Mouse (Mus musculus): ENCODE measurements around the gene Vangl2. TPM values are rescaled to one million over a fixed set of nuclear protein-coding genes. Genes with fewer than 3 reads are reported as not detected.
"Not testable (repeated sequence)": the region's sequence is repeated elsewhere in the genome, so short reads cannot be mapped to it uniquely, and the experiment has no call there.

The Vangl2 gene
- polyA plus RNA-seq, 1 experiment from 2014 or later = 7.5 TPM

- WGBS = 59% methylated on average over 3 of the region's 3 CpGs
- H3K36me3 ChIP-seq (ENCODE audit: control insufficient read depth, insufficient read depth) = no peaks in the 10 kb centered on the region
- ATAC-seq (replicated peaks; ENCODE audit: extremely low read depth, insufficient read depth, low FRiP score) = no peak
- H3K27me3 ChIP-seq (ENCODE audit: control insufficient read depth, insufficient read depth, low read length) = no peaks in the 10 kb centered on the region
- no peaks in the 10 kb centered on the region for H3K4me1 ChIP-seq (ENCODE audit: control insufficient read depth, insufficient read depth, low read length)
- H3K27ac ChIP-seq (ENCODE audit: low read length) = no peak overlapping the region
- H3K4me3 ChIP-seq (ENCODE audit: low read length) = no peak overlapping the region
- H3K9me3 ChIP-seq (replicated peaks; ENCODE audit: control insufficient read depth, low read length) = 0 out of 2 replicates have a peak, but pooled peaks cover 2% of the 10 kb centered on the region
- H3K4me2 ChIP-seq (ENCODE audit: low read depth, low read length) = no peak overlapping the region
- H3K9ac ChIP-seq (ENCODE audit: low read length) = no peak overlapping the region
Measured at GRCm38 (mm10) chr1:171983372-171984001, 44.8 kb downstream of the Vangl2 start.

DNA sequence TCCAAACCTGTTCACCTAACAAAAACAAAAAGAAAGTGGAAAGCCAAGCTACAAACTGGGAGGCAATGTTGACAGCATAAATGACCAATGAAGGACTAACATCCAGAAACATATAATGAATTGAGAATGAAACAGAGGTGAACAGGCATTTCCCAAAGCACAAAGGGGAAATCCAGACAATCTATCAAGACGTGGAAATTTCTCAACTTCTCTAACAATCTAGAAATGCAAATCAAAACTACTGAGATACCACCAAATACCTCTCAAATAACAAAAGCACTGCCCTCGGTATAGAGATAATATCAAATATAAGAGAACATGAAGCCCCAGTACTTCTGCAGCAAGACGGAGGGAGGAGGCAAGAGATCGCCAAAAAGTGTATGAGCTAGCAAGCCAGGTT is 45.5 kb downstream of the Vangl2 start:
- 0 out of 2 replicates have a peak, but pooled peaks cover 2% of the 10 kb centered on the region for H3K9me3 ChIP-seq (replicated peaks; ENCODE audit: control insufficient read depth, low read length)
- H3K9ac ChIP-seq (ENCODE audit: low read length) = no peak overlapping the region
- H3K4me2 ChIP-seq (ENCODE audit: low read depth, low read length) = no peak overlapping the region
- WGBS = 65% methylated on average over 4 of the region's 4 CpGs
- H3K36me3 ChIP-seq (ENCODE audit: control insufficient read depth, insufficient read depth) = no peaks in the 10 kb centered on the region
- no peak for ATAC-seq (replicated peaks; ENCODE audit: extremely low read depth, insufficient read depth, low FRiP score)
- no peak overlapping the region for H3K27ac ChIP-seq (ENCODE audit: low read length)
- H3K4me3 ChIP-seq (ENCODE audit: low read length) = no peak overlapping the region
- no peaks in the 10 kb centered on the region for H3K27me3 ChIP-seq (ENCODE audit: control insufficient read depth, insufficient read depth, low read length)
- no peaks in the 10 kb centered on the region for H3K4me1 ChIP-seq (ENCODE audit: control insufficient read depth, insufficient read depth, low read length)

DNA sequence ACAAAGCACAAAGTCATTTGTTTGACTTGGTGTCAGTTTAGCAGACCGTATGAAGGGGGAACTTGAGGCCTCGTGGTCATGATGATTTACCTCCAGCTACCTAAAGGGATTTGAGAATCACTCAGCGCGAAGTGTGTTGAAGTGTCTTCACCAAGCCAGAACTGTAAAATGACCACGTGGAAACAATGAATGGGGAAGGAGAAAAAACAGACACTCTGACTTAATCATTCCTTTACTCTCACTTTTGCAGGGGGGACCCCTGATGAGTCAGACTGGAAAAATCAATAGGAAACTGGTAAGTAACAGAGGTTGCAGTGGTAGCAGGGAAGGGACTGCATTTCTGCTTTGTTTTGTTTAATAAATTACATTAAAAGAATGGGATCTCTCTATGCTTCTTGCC is 46.1 kb downstream of the Vangl2 start:
- ATAC-seq (replicated peaks; ENCODE audit: extremely low read depth, insufficient read depth, low FRiP score) = no peak
- no peaks in the 10 kb centered on the region for H3K36me3 ChIP-seq (ENCODE audit: control insufficient read depth, insufficient read depth)
- H3K4me3 ChIP-seq (ENCODE audit: low read length) = no peak overlapping the region
- H3K9ac ChIP-seq (ENCODE audit: low read length) = no peak overlapping the region
- no peak overlapping the region for H3K27ac ChIP-seq (ENCODE audit: low read length)
- H3K4me1 ChIP-seq (ENCODE audit: control insufficient read depth, insufficient read depth, low read length) = no peaks in the 10 kb centered on the region
- 0 out of 2 replicates have a peak, but pooled peaks cover under 1% of the 10 kb centered on the region for H3K9me3 ChIP-seq (replicated peaks; ENCODE audit: control insufficient read depth, low read length)
- 51% methylated on average over 5 of the region's 5 CpGs for WGBS
- H3K4me2 ChIP-seq (ENCODE audit: low read depth, low read length) = no peak overlapping the region
- no peaks in the 10 kb centered on the region for H3K27me3 ChIP-seq (ENCODE audit: control insufficient read depth, insufficient read depth, low read length)

- 93% methylated on average over 13 of the region's 13 CpGs for WGBS
- Histone ChIP-seq H3K4me3 (ENCODE audit: low read length) (no peak overlapping the region), H3K36me3 (ENCODE audit: control insufficient read depth, insufficient read depth) (no peaks in the 10 kb centered on the region), H3K4me1 (ENCODE audit: control insufficient read depth, insufficient read depth, low read length) (no peaks in the 10 kb centered on the region), H3K27me3 (ENCODE audit: control insufficient read depth, insufficient read depth, low read length) (no peaks in the 10 kb centered on the region), H3K9me3 (replicated peaks; ENCODE audit: control insufficient read depth, low read length) (no peaks in the 10 kb centered on the region), H3K27ac (ENCODE audit: low read length) (no peak overlapping the region), H3K9ac (ENCODE audit: low read length) (no peak overlapping the region), H3K4me2 (ENCODE audit: low read depth, low read length) (no peak overlapping the region)
- ATAC-seq (replicated peaks; ENCODE audit: extremely low read depth, insufficient read depth, low FRiP score) = no peak
Measured at GRCm38 (mm10) chr1:171979969-171980730, 48.1 kb downstream of the Vangl2 start.

- H3K4me1 ChIP-seq (ENCODE audit: control insufficient read depth, insufficient read depth, low read length) = no peaks in the 10 kb centered on the region
- no peaks in the 10 kb centered on the region for H3K9me3 ChIP-seq (replicated peaks; ENCODE audit: control insufficient read depth, low read length)
- no peaks in the 10 kb centered on the region for H3K36me3 ChIP-seq (ENCODE audit: control insufficient read depth, insufficient read depth)
- H3K4me2 ChIP-seq (ENCODE audit: low read depth, low read length) = no peak overlapping the region
- no peak overlapping the region for H3K4me3 ChIP-seq (ENCODE audit: low read length)
- ATAC-seq (replicated peaks; ENCODE audit: extremely low read depth, insufficient read depth, low FRiP score) = no peak
- H3K27me3 ChIP-seq (ENCODE audit: control insufficient read depth, insufficient read depth, low read length) = no peaks in the 10 kb centered on the region
- no peak overlapping the region for H3K27ac ChIP-seq (ENCODE audit: low read length)
- 71% methylated on average over 2 of the region's 2 CpGs for WGBS
- no peak overlapping the region for H3K9ac ChIP-seq (ENCODE audit: low read length)
Measured at GRCm38 (mm10) chr1:171977891-171978290, 50.4 kb downstream of the Vangl2 start.

DNA sequence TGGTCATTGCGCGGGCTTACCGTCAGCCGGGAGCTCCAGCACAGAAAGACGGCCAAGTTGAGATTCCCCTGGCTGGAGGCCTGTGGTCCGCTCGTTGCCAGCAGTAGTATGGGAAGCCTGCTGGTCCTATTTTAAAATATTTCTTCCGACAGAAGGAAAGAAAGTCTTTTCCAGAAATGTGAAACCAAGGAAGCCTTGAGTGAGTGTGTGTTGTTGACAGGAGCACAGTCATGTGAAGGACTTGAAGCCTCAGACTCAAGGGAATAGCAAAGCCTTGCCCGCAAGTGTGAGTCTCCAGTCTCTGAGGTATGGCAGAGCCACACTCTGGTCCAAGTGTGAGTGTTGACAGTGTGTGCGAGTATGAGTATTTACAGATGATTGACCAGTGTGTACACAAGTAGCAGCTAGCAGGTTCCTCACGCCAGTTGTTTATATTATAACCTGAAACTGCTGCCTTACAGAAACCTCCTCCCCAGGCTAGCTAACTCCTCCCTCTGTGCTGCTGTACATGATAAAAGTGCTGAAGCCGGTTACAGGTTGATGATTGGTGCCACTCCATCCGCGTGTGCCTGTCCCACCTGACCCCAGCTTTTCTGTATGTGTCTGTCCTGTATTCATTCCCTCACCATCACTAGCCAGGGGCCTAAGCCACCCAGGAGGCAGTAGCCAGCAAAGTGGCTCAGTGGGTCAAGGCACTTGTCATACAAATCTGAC is 51.3 kb downstream of the Vangl2 start:
- Histone ChIP-seq H3K4me1 (ENCODE audit: control insufficient read depth, insufficient read depth, low read length) (no peaks in the 10 kb centered on the region), H3K27me3 (ENCODE audit: control insufficient read depth, insufficient read depth, low read length) (no peaks in the 10 kb centered on the region), H3K27ac (ENCODE audit: low read length) (no peak overlapping the region), H3K9ac (ENCODE audit: low read length) (no peak overlapping the region), H3K36me3 (ENCODE audit: control insufficient read depth, insufficient read depth) (no peaks in the 10 kb centered on the region), H3K4me3 (ENCODE audit: low read length) (no peak overlapping the region), H3K4me2 (ENCODE audit: low read depth, low read length) (no peak overlapping the region), H3K9me3 (replicated peaks; ENCODE audit: control insufficient read depth, low read length) (no peaks in the 10 kb centered on the region)
- WGBS = 85% methylated on average over 14 of the region's 14 CpGs
- no peak for ATAC-seq (replicated peaks; ENCODE audit: extremely low read depth, insufficient read depth, low FRiP score)

- Histone ChIP-seq H3K4me2 (ENCODE audit: low read depth, low read length) (no peak overlapping the region), H3K4me1 (ENCODE audit: control insufficient read depth, insufficient read depth, low read length) (no peaks in the 10 kb centered on the region), H3K27ac (ENCODE audit: low read length) (no peak overlapping the region), H3K9me3 (replicated peaks; ENCODE audit: control insufficient read depth, low read length) (no peaks in the 10 kb centered on the region), H3K36me3 (ENCODE audit: control insufficient read depth, insufficient read depth) (no peaks in the 10 kb centered on the region), H3K4me3 (ENCODE audit: low read length) (no peak overlapping the region), H3K9ac (ENCODE audit: low read length) (no peak overlapping the region), H3K27me3 (ENCODE audit: control insufficient read depth, insufficient read depth, low read length) (no peaks in the 10 kb centered on the region)
- ATAC-seq (replicated peaks; ENCODE audit: extremely low read depth, insufficient read depth, low FRiP score) = no peak
- 77% methylated on average over 4 of the region's 4 CpGs for WGBS
Measured at GRCm38 (mm10) chr1:171975831-171976230, 52.4 kb downstream of the Vangl2 start.

DNA sequence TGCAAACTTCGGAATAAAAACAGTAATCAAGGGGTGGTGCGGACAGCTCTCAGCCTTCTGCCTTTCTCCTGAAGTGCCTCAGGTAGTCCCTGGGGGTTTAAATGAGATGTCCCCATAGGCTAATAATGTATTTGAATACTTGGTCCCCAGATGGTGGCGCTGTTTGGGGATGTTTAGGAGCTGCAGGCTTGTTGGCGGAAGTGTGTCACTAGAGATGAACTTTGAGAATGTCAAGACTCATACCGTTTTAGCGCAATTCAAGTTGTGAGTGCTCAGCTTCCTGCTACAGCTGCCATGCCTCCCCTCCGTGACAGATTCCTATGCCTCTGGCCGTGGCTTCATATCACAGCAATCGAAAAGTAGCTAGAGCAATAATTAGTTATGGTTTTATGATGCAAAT is 52.9 kb downstream of the Vangl2 start:
- no peak overlapping the region for H3K9ac ChIP-seq (ENCODE audit: low read length)
- H3K4me1 ChIP-seq (ENCODE audit: control insufficient read depth, insufficient read depth, low read length) = no peaks in the 10 kb centered on the region
- no peaks in the 10 kb centered on the region for H3K27me3 ChIP-seq (ENCODE audit: control insufficient read depth, insufficient read depth, low read length)
- H3K4me3 ChIP-seq (ENCODE audit: low read length) = no peak overlapping the region
- H3K4me2 ChIP-seq (ENCODE audit: low read depth, low read length) = no peak overlapping the region
- WGBS = 90% methylated on average over 9 of the region's 9 CpGs
- ATAC-seq (replicated peaks; ENCODE audit: extremely low read depth, insufficient read depth, low FRiP score) = no peak
- no peak overlapping the region for H3K27ac ChIP-seq (ENCODE audit: low read length)
- no peaks in the 10 kb centered on the region for H3K9me3 ChIP-seq (replicated peaks; ENCODE audit: control insufficient read depth, low read length)
- H3K36me3 ChIP-seq (ENCODE audit: control insufficient read depth, insufficient read depth) = no peaks in the 10 kb centered on the region

GRCm38 (mm10) chr1:171974361-171974760 is 53.9 kb downstream of the Vangl2 start:
- not testable (repeated sequence) for H3K36me3 ChIP-seq (ENCODE audit: control insufficient read depth, insufficient read depth); H3K9ac ChIP-seq (ENCODE audit: low read length); H3K4me1 ChIP-seq (ENCODE audit: control insufficient read depth, insufficient read depth, low read length); H3K4me3 ChIP-seq (ENCODE audit: low read length); H3K9me3 ChIP-seq (replicated peaks; ENCODE audit: control insufficient read depth, low read length); H3K27ac ChIP-seq (ENCODE audit: low read length); H3K27me3 ChIP-seq (ENCODE audit: control insufficient read depth, insufficient read depth, low read length); ATAC-seq (replicated peaks; ENCODE audit: extremely low read depth, insufficient read depth, low FRiP score); H3K4me2 ChIP-seq (ENCODE audit: low read depth, low read length)
- 91% methylated on average over 2 of the region's 2 CpGs for WGBS
